Mouse (Mus musculus) gastrocnemius, postnatal 36 days (tissue): ENCODE measurements around the gene Gm21761. TPM values are rescaled to one million over a fixed set of nuclear protein-coding genes. Genes with fewer than 3 reads are reported as not detected.
"Not testable (repeated sequence)": the region's sequence is repeated elsewhere in the genome, so short reads cannot be mapped to it uniquely, and the experiment has no call there.

Source experiments
- DNase-seq, 2 experiments: peaks; one replicate each; pipeline ENCODE4 v3.0.0; 2022
- intact Hi-C: fragments of 180-260 bp; cut with DNase I; formaldehyde crosslinking; loops from one replicate; pipeline ENCODE4 v1.15.1; 2025
- long read RNA-seq, 2 experiments: library from polyadenylated mRNA; stranded (forward); transcript quantifications; one replicate each; pipeline ENCODE4 v2.0.0; 2021
- total RNA-seq, 2 experiments: library from RNA; stranded (reverse); gene quantifications; 2 replicates each; pipeline ENCODE4 v1.2.3; 2021

Gm21761 gene
- not detected for total RNA-seq
- long read RNA-seq, experiment 1: 0 reads
- long read RNA-seq, experiment 2: 0 reads

GRCm38 (mm10) chr13:119929172-119929571 lies at the start of gene Gm21761:
TSS of gene Gm21761 (minus strand) at chr13:119929272.
- DNase-seq, intact Hi-C loops: not testable (repeated sequence)

GRCm38 (mm10) chr13:119969163-119969562 lies 40.1 kb upstream of the Gm21761 start:
- DNase-seq, intact Hi-C loops: not testable (repeated sequence)

GRCm38 (mm10) chr13:119968193-119968592 lies 39.1 kb upstream of the Gm21761 start:
- intact Hi-C loops, DNase-seq: not testable (repeated sequence)

- peak in 1 of 2 experiments; percentile 3 for DNase-seq
- intact Hi-C loops: not testable (repeated sequence)
These were observed 36.9 kb upstream of the Gm21761 start for GRCm38 (mm10) chr13:119965968-119966367.

GRCm38 (mm10) chr13:119965302-119965952 lies 36.4 kb upstream of the Gm21761 start:
- DNase-seq, intact Hi-C loops: not testable (repeated sequence)

GRCm38 (mm10) chr13:119962856-119963255 lies 33.8 kb upstream of the Gm21761 start:
- intact Hi-C loops, DNase-seq: not testable (repeated sequence)

- intact Hi-C loops, DNase-seq: not testable (repeated sequence)
These were observed 26.5 kb upstream of the Gm21761 start for GRCm38 (mm10) chr13:119955567-119955966.

GRCm38 (mm10) chr13:119955089-119955488 lies 26.0 kb upstream of the Gm21761 start:
- DNase-seq, intact Hi-C loops: not testable (repeated sequence)

GRCm38 (mm10) chr13:119950706-119951105 lies 21.6 kb upstream of the Gm21761 start, which contains the start of gene B020031M17Rik:
TSS of gene B020031M17Rik (minus strand) at chr13:119950806.
- intact Hi-C loops, DNase-seq: not testable (repeated sequence)

GRCm38 (mm10) chr13:119924597-119925340 lies 4.3 kb downstream of the Gm21761 start:
- DNase-seq, intact Hi-C loops: not testable (repeated sequence)

GRCm38 (mm10) chr13:119916966-119917722 lies 11.9 kb downstream of the Gm21761 start:
- intact Hi-C loops, DNase-seq: not testable (repeated sequence)

- intact Hi-C loops, DNase-seq: not testable (repeated sequence)
These were observed 12.6 kb downstream of the Gm21761 start for GRCm38 (mm10) chr13:119916449-119916848.

- intact Hi-C loops: not testable (repeated sequence)
These were observed 30.5 kb downstream of the Gm21761 start for GRCm38 (mm10) chr13:119898549-119898948.

GRCm38 (mm10) chr13:119894685-119895084 lies 34.4 kb downstream of the Gm21761 start, which contains the start of gene Tcstv1:
TSS of gene Tcstv1 (minus strand) at chr13:119894785.
- DNase-seq: not testable (repeated sequence)

More at GRCm38 (mm10) chr13:119898549-119898948, 30.5 kb downstream of the Gm21761 start:
- DNase-seq: not testable (repeated sequence)

GRCm38 (mm10) chr13:119886896-119887295 lies 42.2 kb downstream of the Gm21761 start:
- intact Hi-C loops, DNase-seq: not testable (repeated sequence)

More at GRCm38 (mm10) chr13:119894685-119895084, 34.4 kb downstream of the Gm21761 start, which contains the start of gene Tcstv1:
- intact Hi-C loops: not testable (repeated sequence)

GRCm38 (mm10) chr13:119864395-119864999 lies 64.6 kb downstream of the Gm21761 start:
- intact Hi-C loops, DNase-seq: not testable (repeated sequence)

- DNase-seq, intact Hi-C loops: not testable (repeated sequence)
These were observed 66.7 kb downstream of the Gm21761 start for GRCm38 (mm10) chr13:119862399-119862798.
